Mouse (Mus musculus) intestine, postnatal 0 days (tissue): ENCODE measurements at regions not wholly inside any gene's neighbourhood (a gene's known extent, or its start where the extent isn't known, plus 50 kb on each side); places are given as distances from the start of the nearest gene placed in this dataset.
A peak's percentile ranks its signal among the peaks of the same experiment; 100 is the strongest.
"Not testable (repeated sequence)": the region's sequence is repeated elsewhere in the genome, so short reads cannot be mapped to it uniquely, and the experiment has no call there.

Source experiments
- ATAC-seq: fragments of 200-750 bp; cut with Nextera tagmentation; 2 replicates; pipeline ENCODE4 v1.8.0; 2017; ENCODE audit warnings: mild to moderate bottlenecking, moderate TSS enrichment, moderate library complexity
- H3K27ac ChIP-seq: fragments of 300-500 bp; sonication (generic); 2 replicates; pipeline ENCODE4 v1.5.1; 2014; ENCODE audit warnings: mild to moderate bottlenecking, low read depth, low read length, moderate library complexity
- H3K27me3 ChIP-seq: fragments of 300-500 bp; sonication (generic); replicated peaks from 2 replicates; pipeline ENCODE4 v1.6.1; 2014; ENCODE audit warnings: low read length, mixed read lengths; ENCODE audit not compliant: control insufficient read depth, insufficient read depth
- H3K36me3 ChIP-seq: fragments of 300-500 bp; sonication (generic); 2 replicates; pipeline ENCODE4 v1.6.1; 2014; ENCODE audit warnings: mild to moderate bottlenecking, moderate library complexity; ENCODE audit not compliant: control insufficient read depth, insufficient read depth
- H3K4me1 ChIP-seq: fragments of 300-500 bp; sonication (generic); replicated peaks from 2 replicates; pipeline ENCODE4 v1.6.1; 2014; ENCODE audit warnings: antibody characterized with exemption, low read length, mixed read lengths; ENCODE audit not compliant: control insufficient read depth, insufficient read depth
- H3K4me2 ChIP-seq: fragments of 300-500 bp; sonication (generic); replicated peaks from 2 replicates; pipeline ENCODE4 v1.6.1; 2014; ENCODE audit warnings: low read depth, mild to moderate bottlenecking, moderate library complexity
- H3K4me3 ChIP-seq: fragments of 300-500 bp; sonication (generic); 2 replicates; pipeline ENCODE4 v1.5.1; 2014; ENCODE audit warnings: low read depth, low read length
- H3K9ac ChIP-seq: fragments of 300-500 bp; sonication (generic); 2 replicates; pipeline ENCODE4 v1.6.1; 2014; ENCODE audit warnings: mild to moderate bottlenecking, low read depth, low read length
- H3K9me3 ChIP-seq: fragments of 300-500 bp; sonication (generic); 2 replicates; pipeline ENCODE4 v1.6.1; 2016; ENCODE audit warnings: mixed run types; ENCODE audit not compliant: control insufficient read depth
- CTCF ChIP-seq: sonication (generic); IDR thresholded peaks from 2 replicates; pipeline ENCODE4 v1.5.1; 2016; ENCODE audit warnings: low read depth, mild to moderate bottlenecking, control low read depth, antibody characterized with exemption, moderate library complexity
- WGBS: fragments of 180-500 bp; shearing (Covaris S2); extraction: QIAGEN DNeasy Blood & Tissue Kit; methylation state at CpG from one replicate; pipeline ENCODE4 v1.1.7; 2014; 5-methylcytosine and 5-hydroxymethylcytosine counted together

GRCm38 (mm10) chrX:50588892-50589291 lies 160.6 kb upstream of the Olfr1324 start:
- Histone ChIP-seq H3K27ac (no peak overlapping the region), H3K9ac (no peak overlapping the region), H3K9me3 (no peaks in the 10 kb centered on the region), H3K4me1 (no peaks in the 10 kb centered on the region), H3K4me2 (no peak overlapping the region), H3K4me3 (no peak overlapping the region), H3K27me3 (no peaks in the 10 kb centered on the region), H3K36me3 (peaks cover 10% of the 10 kb centered on the region; the same call in 1 of the 2 replicates)
- ATAC-seq: no peak
- WGBS: 84% methylated on average over 6 of the region's 6 CpGs
- TF ChIP-seq CTCF: no peak

GRCm38 (mm10) chrX:50583741-50584580 lies 155.7 kb upstream of the Olfr1324 start:
- Histone ChIP-seq H3K4me3 (peak overlapping the region; percentile 24), H3K9ac (no peak overlapping the region), H3K4me2 (no peak overlapping the region; the same call in 1 of the 2 replicates), H3K36me3 (peaks cover 7% of the 10 kb centered on the region; the same call in 1 of the 2 replicates), H3K27ac (no peak overlapping the region), H3K4me1 (no peaks in the 10 kb centered on the region), H3K27me3 (no peaks in the 10 kb centered on the region), H3K9me3 (no peaks in the 10 kb centered on the region)
- ATAC-seq: peak; percentile 56; the same call in 1 of the 2 replicates
- TF ChIP-seq CTCF: peak; percentile 70
- WGBS: 69% methylated on average over 12 of the region's 12 CpGs

GRCm38 (mm10) chrX:50580200-50580599 lies 151.9 kb upstream of the Olfr1324 start:
- no peaks in the 10 kb centered on the region for H3K9me3 ChIP-seq
- no peak overlapping the region for H3K27ac ChIP-seq
- H3K27me3 ChIP-seq: no peaks in the 10 kb centered on the region
- H3K36me3 ChIP-seq: peaks cover 11% of the 10 kb centered on the region; the same call in 1 of the 2 replicates
- H3K4me3 ChIP-seq: peak overlapping the region; percentile 11; the same call in 1 of the 2 replicates
- H3K9ac ChIP-seq: no peak overlapping the region
- H3K4me2 ChIP-seq: no peak overlapping the region; the same call in 1 of the 2 replicates
- peak; percentile 41 for ATAC-seq
- peak; percentile 69 for TF ChIP-seq CTCF
- no peaks in the 10 kb centered on the region for H3K4me1 ChIP-seq
- WGBS: 62% methylated on average over 7 of the region's 7 CpGs

GRCm38 (mm10) chrX:50576824-50577223 lies 148.5 kb upstream of the Olfr1324 start:
- H3K36me3 ChIP-seq: peaks cover 3% of the 10 kb centered on the region; the same call in 1 of the 2 replicates
- no peak overlapping the region for H3K4me2 ChIP-seq
- no peaks in the 10 kb centered on the region for H3K27me3 ChIP-seq
- ATAC-seq: peak; percentile 37; the same call in 1 of the 2 replicates
- TF ChIP-seq CTCF: peak; percentile 75
- no peaks in the 10 kb centered on the region for H3K4me1 ChIP-seq
- 53% methylated on average over 7 of the region's 7 CpGs for WGBS
- no peak overlapping the region for H3K27ac ChIP-seq
- H3K4me3 ChIP-seq: no peak overlapping the region
- no peaks in the 10 kb centered on the region for H3K9me3 ChIP-seq
- H3K9ac ChIP-seq: no peak overlapping the region

GRCm38 (mm10) chrX:50572191-50573095 lies 144.1 kb upstream of the Olfr1324 start:
- not testable (repeated sequence) for H3K9ac ChIP-seq, H3K4me1 ChIP-seq, H3K9me3 ChIP-seq, H3K27me3 ChIP-seq, H3K4me2 ChIP-seq, H3K36me3 ChIP-seq, H3K27ac ChIP-seq
- ATAC-seq: peak; percentile 54
- peak overlapping the region; percentile 26 for H3K4me3 ChIP-seq
- 57% methylated on average over 13 of the region's 14 CpGs for WGBS
- peak; percentile 76 for TF ChIP-seq CTCF

- no peak overlapping the region for H3K4me2 ChIP-seq
- WGBS: 58% methylated on average over 6 of the region's 6 CpGs
- peak; percentile 66 for TF ChIP-seq CTCF
- no peak overlapping the region for H3K9ac ChIP-seq
- no peaks in the 10 kb centered on the region for H3K9me3 ChIP-seq
- ATAC-seq: no peak
- no peak overlapping the region for H3K4me3 ChIP-seq
- no peak overlapping the region for H3K27ac ChIP-seq
- no peaks in the 10 kb centered on the region for H3K4me1 ChIP-seq
- no peaks in the 10 kb centered on the region for H3K36me3 ChIP-seq
- H3K27me3 ChIP-seq: no peaks in the 10 kb centered on the region
Measured at GRCm38 (mm10) chrX:50569087-50569486, 140.8 kb upstream of the Olfr1324 start.
